Mouse (Mus musculus) hindlimb bud, embryonic 11.5 days (tissue): Measurements from ENCODE around the gene Sptb.

Experiments used
- DNase-seq: peaks from one replicate; pipeline ENCODE4 v3.0.0-alpha.2; 2012; ENCODE audit warnings: low read depth, low spot score; ENCODE audit errors: extremely low spot score

Sptb gene

GRCm38 (mm10) chr12:76608997-76609565 lies 101.3 kb downstream of the Sptb start:
- no peak for DNase-seq

- no peak for DNase-seq
Measured at GRCm38 (mm10) chr12:76608241-76608640, 102.1 kb downstream of the Sptb start.

- DNase-seq, result no peak
Measured at GRCm38 (mm10) chr12:76605837-76606236, 104.5 kb downstream of the Sptb start.

GRCm38 (mm10) chr12:76604546-76604945 lies 105.8 kb downstream of the Sptb start:
- no peak for DNase-seq

GRCm38 (mm10) chr12:76603779-76604178 lies 106.6 kb downstream of the Sptb start:
- DNase-seq, result no peak

GRCm38 (mm10) chr12:76598196-76598928 lies 112.0 kb downstream of the Sptb start:
- DNase-seq, result no peak

- DNase-seq, result no peak
Measured at GRCm38 (mm10) chr12:76597577-76598100, 112.7 kb downstream of the Sptb start.

GRCm38 (mm10) chr12:76596292-76597023 lies 113.9 kb downstream of the Sptb start:
- DNase-seq, result peak; percentile 41

- DNase-seq, result no peak
Measured at GRCm38 (mm10) chr12:76595830-76596229, 114.5 kb downstream of the Sptb start.

- no peak for DNase-seq
Measured at GRCm38 (mm10) chr12:76594556-76594955, 115.8 kb downstream of the Sptb start.

- DNase-seq, result no peak
Measured at GRCm38 (mm10) chr12:76593839-76594322, 116.5 kb downstream of the Sptb start.

- no peak for DNase-seq
Measured at GRCm38 (mm10) chr12:76593254-76593653, 117.1 kb downstream of the Sptb start.

- DNase-seq, result peak; percentile 50
Measured at GRCm38 (mm10) chr12:76592213-76592612, 118.1 kb downstream of the Sptb start.

- DNase-seq, result no peak
Measured at GRCm38 (mm10) chr12:76591037-76591436, 119.3 kb downstream of the Sptb start.

- DNase-seq, result no peak
Measured at GRCm38 (mm10) chr12:76589531-76589930, 120.8 kb downstream of the Sptb start.

GRCm38 (mm10) chr12:76587357-76587756 lies 123.0 kb downstream of the Sptb start:
- no peak for DNase-seq

GRCm38 (mm10) chr12:76585028-76585427 lies 125.3 kb downstream of the Sptb start:
- DNase-seq, result no peak

- no peak for DNase-seq
Measured at GRCm38 (mm10) chr12:76583454-76583853, 126.9 kb downstream of the Sptb start.

GRCm38 (mm10) chr12:76582841-76583240 lies 127.5 kb downstream of the Sptb start:
- no peak for DNase-seq

- no peak for DNase-seq
Measured at GRCm38 (mm10) chr12:76582139-76582538, 128.2 kb downstream of the Sptb start.

- DNase-seq, result no peak
Measured at GRCm38 (mm10) chr12:76579806-76580205, 130.5 kb downstream of the Sptb start.

GRCm38 (mm10) chr12:76578465-76578864 lies 131.9 kb downstream of the Sptb start:
- DNase-seq, result no peak
